Mouse (Mus musculus) cerebellum, adult 8-10 months (tissue): ENCODE data around the gene Dner.

Experiments
- DNase-seq: peaks from one replicate; pipeline ENCODE4 v3.0.0; 2022

Dner gene

DNA sequence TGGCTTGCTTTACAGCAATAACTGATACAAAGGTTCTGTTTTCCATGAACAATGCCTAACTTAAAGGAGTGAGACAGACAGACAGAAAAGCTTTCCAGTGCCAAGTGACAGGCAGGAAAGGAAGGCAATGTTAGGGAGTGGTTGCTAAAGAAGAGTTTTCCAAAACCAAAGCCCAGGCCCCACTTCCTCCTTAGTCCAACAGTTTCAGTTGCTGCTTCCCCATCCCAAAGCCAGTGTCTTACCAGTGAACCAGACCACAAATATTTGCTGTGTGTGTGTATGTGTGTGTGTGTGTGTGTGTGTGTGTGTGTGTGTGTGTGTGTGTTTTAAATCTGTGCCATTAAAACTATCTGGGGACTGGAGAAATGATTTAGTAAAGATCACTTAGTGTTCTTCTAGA lies 258.5 kb downstream of the Dner start:
- no peak for DNase-seq

DNA sequence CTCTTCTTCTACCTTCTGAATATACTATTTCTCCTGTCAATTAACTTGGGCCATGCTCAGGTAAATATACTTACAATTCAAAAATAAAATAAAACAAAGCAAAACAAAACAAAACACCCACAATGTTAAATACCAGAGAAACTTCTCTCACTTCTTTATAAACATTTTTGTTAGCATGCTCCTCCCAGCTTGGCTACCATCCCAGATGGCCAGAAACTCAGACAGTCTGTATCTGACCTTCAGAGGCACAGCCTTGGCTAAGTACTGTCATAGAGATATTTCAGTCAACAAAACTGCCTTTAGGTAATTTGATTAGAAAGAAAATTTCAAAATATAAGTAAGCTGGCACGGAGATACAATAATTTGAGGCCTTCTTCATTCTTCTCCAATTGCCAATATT lies 259.7 kb downstream of the Dner start:
- DNase-seq, result no peak

DNA sequence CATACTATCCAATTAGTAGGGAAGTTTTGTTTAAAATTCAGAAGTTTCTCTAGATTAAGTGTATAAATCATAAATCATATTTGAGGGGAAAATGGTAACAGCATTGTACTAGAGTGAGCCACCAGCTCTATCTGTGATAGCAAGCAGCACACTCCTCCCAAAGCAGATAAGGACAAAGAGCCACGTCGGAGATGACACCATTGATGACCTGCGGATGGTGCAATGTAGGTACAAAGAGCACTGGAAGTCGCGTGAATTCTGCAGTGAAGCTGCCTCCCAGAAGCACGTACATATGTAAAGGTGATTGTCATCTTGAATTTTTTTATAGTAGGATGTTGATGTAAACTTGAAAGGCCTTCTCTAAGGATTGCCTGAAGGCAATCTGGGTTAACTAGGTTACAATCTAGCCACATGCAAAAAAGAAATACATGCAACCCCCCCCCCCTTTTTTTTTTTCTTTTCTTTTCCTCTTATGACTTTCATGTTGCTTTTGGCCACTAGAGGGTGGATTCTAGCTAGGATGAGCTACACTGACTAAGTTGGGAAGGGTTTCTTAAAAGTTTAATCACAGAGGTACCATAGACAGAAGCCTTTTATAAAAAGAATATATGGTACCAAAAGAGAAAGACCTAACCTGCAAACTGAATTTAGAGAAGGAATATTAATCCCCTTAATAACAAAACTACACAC lies 262.6 kb downstream of the Dner start:
- no peak for DNase-seq

DNA sequence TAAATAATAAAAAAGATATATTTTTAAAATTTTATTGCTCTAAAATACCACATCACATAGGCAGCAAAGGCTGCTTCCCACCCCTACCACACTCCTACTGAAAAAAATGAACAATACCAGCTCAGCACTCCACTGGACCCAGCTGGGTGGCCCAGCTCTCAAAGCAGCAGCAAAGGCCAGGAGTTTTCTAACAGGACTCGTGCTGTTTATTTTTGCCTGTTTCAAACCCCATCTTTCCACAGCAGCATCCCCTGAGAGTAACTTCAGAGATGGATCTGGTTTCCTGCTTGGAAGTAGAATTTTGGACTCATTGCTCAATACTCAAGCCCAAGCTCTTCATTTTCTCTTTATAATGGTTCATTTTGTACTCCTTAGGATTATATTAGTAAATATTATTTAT lies 263.7 kb downstream of the Dner start:
- no peak for DNase-seq

DNA sequence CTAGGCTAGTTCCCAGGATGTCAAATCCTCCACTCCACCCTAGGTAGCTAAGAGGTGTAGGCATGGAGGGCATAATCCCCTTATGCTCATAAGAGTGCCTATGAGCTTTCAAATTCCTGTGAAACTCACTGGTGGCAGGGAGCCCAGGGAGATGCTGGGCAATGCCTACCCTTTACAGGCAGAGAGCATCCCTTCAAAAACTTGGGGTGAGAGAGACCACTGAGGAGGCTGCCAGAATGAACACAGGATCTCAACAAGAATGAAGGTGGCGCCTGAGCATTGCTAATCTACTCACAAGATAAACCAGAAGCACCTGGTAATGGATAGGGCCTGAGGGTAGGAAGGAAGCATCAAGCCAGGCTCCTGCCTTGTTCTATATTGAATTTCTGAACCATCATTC lies 267.7 kb downstream of the Dner start:
- DNase-seq, result no peak

DNA sequence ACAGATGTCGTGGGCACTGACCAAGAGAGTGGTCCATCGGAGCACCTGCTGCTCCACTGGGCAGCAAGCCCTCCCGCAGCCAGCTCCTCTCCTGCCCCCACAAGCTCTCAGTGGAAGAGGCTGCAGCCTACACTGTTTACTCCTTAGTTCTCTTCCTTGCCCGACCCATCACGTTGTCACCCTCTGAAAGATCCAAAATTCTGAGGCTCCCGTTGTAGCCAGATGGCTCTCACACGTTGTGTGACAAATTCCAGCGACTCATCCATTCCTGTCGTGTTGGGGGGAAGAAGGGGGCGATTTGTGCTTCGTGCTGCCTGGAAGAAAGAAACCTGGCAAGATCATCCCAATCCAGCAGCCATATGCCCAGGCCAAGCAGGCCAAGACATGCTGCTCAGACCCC lies 268.3 kb downstream of the Dner start:
- no peak for DNase-seq

DNA sequence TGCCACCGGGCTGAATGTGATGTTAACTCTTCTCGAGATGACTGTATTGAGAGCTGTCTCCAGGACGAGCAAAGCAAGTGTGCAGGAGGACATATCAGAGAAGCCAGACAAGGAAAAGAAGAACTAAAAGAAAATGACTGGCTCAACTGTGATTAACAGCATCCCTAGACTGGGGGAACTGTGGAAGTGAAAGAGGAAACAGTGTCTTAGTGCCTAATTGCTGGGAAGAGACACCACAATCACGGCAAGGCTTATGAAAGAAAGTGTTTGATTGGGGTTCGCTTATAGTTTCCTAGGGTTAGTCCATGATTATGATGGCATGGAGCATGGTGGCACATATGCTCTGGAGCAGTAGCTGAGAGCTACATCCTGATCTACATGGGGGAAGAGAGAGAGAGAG lies 269.3 kb downstream of the Dner start:
- DNase-seq, result no peak

DNA sequence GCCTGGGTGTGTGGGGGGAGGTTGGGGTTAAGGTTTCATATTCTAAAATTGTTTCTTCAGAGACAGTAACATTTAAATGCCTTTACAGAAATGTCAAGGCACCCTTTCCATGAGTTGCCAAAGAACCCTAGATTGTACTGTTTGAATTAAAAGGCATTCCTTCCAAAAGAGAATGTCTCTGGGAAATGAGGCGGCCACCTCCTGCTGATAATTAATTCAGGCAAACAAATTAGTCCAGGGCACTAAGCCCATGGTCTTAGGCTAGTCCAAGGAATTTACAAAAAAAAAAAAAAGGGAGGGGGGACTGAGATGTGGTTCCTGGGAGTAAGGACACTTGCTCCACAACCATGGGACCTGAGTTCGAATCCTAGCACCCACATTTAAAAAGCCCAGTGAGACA lies 273.1 kb downstream of the Dner start:
- DNase-seq, result no peak

DNA sequence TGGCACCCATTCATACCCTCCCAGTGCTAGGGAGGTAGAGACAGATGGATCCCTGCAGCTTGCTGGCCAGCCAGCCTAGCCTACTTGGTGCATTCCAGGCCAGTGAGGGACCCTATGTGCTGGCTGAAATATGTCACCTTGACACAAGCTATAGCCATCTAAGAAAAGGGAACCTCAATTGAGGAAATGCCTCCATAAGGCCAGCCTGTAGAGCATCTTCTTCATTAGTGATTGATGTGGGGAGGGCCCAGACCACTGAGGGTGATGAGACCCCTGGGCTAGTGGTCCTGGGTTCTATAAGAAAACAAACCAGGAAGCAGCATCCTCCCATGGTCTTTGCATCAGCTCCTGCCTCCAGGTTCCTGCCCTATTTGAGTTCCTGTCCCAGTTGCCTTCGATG lies 274.2 kb downstream of the Dner start:
- no peak for DNase-seq

DNA sequence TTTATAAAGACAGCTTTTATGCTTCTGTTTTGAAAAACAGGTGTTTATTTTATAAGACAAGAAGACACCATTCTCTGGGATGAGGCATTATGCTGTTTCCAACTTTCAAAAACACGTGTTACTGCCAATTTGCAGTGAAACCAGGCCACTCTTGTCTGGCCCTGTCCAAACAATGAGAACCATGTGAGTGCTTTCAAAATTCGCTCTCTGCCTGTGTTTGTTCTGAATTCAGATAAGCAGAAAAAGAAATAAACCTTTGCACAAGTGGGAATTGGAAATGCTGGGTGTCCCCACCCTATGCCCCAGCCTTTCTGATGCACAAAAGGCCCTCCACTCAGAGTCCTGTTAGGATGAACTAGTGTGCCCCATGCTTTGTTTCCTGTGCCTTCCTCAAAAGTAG lies 276.6 kb downstream of the Dner start:
- DNase-seq, result no peak

DNA sequence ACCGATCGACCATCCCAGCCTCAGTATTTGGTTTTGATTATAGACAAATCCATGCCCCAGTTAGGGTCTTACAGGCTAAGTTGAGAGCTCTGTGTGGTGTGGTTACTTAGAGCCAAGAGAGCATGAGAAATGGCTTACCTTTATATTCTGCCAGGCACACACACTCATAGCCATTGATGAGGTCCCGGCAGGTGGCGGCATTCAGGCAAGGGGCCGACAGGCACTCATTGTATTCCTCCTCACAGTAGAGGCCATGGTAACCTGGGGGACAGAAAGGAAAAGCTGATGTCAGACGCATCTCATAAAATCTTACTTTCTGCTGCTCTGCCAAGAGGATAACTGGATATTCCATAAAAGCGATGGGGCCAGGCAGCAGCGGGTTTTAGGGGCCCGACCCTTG lies 277.5 kb downstream of the Dner start:
- DNase-seq, result no peak

DNA sequence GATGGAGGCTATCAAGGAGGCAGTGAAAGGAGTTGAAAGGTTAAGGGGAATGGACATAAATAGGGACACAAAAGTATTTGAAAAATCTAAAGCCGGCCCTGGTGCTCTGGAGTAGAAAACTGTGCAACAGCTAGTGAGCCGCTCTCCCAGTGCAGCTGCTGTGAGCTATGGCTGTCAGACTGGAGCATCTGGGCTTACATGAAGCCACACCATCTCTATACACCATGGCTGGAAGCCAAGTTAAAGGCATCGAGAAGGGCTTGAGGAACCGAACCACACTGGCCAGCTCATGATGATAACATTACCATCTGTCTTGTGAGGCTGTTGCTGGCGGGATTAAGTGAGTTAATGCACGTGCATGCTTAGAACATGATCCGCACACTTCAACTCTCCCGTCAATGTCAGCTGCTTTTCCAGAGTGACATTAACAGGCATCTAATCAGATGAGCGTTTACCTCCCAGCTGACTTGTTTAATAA lies 278.2 kb downstream of the Dner start:
- no peak for DNase-seq

DNA sequence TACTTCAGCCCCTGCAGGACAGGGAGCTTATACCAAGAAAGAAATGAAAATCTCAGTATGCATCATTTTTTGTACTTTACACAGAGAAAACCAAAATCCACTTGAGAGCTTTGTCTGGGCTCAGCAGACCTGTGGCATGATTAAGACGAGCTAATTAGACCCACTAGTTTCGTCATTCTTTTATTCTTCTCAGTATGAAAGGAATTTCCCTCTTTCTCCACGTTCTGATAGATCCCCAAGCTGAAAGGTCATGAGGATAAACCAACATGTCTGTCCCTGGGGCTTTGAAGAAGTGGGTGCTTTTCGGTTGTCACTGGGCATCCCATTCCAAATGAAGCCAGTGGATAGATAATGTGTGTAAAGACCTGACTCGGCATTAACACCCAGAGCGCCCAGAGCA lies 278.7 kb downstream of the Dner start:
- DNase-seq, result no peak

DNA sequence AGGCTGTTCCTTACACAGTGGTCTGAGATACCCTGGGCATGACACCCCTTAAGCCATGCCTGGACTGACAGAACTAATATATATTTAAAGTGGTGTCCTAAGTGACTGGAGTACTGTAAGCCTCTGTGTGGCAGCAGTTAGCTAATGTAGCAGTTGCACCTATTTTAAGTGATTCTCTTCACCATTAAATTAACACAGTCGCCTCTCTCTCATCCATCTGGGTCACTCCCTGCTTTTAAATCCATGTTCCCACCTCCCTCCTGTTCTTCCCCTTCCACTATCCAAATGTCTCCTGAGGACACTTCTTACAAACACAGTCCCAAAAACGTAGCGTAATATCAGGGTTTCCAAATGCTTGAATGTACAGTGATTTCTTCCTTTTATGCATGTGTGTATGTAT lies 281.6 kb downstream of the Dner start:
- DNase-seq, result no peak

DNA sequence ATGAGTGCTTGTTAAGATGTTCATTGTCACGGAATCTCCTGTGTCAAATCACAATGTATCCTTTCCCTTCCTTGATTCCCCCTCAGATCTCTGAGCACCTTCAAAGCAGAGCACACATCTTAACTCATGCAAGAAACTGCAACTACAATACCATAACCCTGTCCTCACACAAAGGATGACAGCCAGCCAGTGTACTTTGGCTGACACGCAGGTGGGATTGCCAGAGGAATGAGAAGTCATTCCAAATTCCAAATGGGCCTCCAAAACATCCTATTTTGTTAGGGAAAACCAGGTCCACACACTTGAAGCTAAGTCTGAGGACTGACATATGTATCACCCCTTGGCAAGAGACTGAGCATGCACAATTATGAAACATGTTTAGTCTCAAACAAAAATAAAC lies 286.5 kb downstream of the Dner start:
- no peak for DNase-seq

DNA sequence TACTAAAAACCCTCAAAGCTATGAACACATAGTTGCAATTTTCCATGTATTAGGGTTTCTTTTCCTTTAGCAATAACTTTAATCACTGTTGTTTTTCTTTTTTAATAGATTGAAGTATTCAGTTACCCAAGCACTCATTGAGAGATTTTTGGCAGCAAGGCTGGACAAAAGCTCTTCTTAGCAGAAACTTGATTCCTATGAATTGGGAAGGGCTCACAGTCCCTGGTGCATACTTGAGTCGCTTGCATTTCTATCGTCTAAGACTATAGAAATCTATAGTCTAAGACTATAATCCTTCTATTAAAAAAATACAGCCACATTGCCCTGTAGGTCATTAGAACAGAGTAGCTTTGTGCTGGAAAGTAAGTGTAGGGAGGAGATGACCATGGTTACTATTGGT lies 287.1 kb downstream of the Dner start:
- no peak for DNase-seq

DNA sequence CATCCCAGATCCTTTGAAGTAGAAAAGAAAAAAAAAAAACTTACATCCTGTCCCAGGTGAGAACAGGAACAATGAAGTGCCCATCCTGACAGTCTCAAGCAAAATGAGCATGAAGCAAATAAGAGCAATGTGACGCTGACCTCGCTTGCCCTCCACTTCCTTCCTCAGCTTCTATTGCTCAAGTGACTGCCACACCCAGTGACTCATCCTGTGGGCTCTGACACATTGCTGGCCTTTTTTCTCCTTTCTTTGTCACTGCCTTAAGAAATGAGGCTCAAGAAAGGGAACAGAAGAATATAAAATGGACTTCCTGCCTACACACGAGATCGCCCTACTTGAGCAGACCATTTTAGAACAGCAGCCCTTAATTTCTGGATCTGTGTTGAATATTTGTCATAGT lies 289.1 kb downstream of the Dner start:
- DNase-seq, result no peak

DNA sequence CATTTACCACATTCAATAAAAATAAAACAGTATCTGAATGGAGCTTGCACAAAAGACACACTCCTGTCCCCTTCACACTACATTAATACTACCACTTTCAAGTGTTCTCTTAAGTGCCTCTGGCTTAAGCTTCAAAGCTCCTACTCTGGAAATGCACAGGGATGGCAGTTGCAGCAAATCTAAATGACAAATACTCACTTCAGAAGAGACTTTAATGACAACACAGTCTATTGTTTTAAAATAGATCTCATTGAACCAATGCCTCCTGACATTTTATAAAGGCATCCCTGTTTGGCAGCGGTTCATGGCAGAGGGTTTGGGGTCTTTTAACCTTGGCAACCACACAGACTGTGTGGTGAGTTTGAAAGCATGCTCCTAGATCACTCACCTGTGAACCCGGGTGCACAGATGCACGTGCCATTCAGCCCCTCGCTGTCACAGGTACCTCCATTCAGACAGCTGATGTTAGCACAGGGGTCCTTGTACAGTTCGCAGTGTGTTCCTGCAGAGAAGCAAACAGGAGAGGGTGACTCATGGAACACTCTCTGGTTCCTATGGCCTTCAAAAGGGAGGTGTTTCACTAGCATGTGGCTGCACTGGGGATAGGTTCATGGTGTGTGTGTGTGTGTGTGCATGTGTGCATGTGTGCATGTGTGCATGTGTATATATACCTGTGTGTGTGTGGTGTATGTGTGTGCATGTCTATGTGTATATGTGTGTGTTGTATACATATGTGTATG lies 290.3 kb downstream of the Dner start:
- DNase-seq, result no peak

DNA sequence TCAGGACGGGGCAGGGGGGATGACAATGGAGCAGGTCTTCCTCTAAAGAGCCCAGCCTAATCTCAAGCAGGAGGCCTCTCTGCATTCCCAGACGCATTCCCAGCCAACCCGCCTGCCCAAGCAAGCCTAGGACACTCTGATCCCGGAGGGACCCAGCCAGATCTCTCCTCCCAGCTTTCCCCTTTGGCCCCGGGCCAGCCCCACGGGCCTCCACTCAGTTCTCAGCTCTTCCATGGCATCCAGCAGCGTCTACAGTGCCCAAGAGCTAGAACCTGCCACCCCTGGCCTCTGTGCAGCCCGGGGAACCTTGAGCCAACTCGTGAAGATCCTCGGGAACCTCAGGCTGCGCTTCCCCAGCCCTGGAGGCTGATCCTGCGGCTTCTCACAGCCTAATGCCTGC lies 291.1 kb downstream of the Dner start:
- DNase-seq, result no peak

DNA sequence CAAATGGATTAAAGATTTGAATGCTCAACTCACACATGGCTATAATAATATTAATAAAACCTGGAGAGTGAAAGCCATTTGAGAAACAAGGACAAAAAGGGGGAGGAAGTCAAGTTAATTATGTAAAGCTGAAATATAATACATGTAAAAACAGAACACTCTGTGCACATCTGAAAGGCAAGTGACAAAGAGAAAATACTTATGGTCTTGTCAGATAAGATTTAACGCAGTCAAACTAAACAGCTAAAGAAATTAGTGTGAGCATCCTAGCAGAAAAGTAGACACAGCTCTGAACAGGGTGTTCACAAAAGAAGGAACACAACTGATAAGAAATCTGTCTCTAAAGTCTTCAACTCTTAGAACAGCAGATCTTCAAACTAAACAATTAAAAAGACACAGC lies 293.9 kb downstream of the Dner start:
- no peak for DNase-seq

DNA sequence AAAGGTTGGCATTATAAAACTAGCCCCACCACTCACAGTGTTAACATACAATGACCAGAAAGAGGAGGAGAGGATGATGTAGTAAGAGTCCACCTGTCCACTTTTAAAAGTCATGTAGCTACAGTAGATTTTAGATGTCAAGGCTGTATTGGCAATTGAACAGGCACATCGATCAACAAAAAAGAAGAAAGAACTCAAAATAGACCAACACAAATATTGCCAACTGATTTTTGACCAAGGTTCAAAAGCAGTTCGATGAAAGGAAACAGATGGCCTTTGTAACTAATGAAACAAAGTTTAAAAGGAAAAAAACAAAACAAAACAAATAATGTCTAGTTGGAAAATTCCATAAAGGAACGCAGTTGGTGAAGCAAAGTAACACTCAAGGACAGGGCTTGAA lies 296.4 kb downstream of the Dner start:
- DNase-seq, result no peak

DNA sequence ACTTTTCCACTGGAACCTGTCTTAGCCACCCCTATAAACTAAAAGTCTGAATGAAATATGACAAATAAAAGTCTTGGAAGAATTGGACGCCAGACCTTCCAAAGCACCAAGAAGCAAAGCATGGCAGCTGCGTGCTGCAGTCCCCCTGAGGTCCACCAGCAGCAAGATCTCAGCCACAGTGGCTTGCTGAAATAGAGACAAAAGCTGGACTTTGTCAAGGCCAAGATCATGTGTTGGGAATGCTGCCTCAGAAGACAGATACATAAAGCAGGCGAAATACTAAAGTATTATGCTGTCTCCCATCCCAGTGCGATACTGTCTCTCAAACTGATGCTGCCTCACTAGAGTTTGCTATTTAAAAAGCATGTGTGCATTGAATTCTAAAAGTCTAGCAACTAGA lies 296.9 kb downstream of the Dner start:
- DNase-seq, result no peak

DNA sequence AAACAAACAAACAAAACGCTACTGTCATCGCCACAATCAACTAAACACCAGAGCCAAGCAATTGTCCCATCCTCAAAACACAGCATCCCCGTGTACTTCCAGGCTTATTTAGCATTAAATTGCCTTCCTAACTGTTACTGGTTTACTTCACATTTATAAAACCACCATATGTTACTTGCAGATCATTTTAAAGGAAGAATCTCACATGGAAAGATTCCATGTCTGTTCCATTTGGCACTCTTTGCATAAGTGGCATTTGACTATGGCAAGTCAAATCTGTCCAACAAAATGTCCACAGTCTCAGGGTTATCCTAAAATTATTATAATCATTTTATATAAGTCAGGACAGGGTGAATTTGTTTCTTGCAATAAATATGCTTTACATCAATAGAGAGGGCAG lies 299.2 kb downstream of the Dner start:
- no peak for DNase-seq

DNA sequence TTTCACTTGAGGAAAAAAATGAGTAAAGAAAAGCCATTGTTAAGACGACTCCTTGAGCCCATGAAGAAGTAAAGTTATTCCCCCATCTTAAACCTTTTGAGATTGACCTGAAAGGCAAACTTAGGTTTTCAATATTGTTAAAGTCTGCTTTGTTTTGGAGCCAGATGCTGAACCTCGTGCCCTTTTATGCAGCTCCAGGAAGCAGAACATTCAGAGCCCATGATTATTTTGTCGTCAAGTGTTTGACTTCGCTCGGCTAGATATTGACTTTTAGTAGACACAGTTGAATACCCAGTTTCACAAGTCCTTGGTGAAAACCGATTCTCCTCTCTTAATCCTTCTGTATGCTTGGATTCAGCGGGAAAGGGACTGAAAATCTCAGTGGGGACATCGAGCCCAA lies 300.1 kb downstream of the Dner start:
- DNase-seq, result no peak

DNA sequence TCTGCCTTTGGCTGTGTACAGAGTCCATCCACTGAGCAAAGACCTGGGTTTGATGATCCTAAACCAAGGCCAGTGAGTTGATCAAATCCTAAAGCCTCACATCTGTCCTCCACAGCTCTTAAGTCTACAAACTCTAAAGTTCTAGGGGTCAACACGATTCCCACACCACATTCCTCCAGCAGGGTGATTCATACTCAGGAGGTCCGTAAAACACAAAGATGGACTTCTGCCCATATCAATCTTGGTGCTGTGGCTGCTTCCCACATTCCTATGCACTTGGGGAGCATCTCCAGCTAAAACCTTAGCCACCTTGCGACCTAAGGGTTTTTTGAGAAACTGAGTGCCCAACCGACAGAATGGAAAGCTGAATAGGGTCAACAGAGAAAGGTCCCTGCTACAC lies 305.1 kb downstream of the Dner start:
- no peak for DNase-seq
